Mouse (Mus musculus) hindbrain, embryonic 12.5 days (tissue): ENCODE measurements at regions not wholly inside any gene's neighbourhood (a gene's known extent, or its start where the extent isn't known, plus 50 kb on each side); places are given as distances from the start of the nearest gene placed in this dataset.
A peak's percentile ranks its signal among the peaks of the same experiment; 100 is the strongest.

Experiments
- ATAC-seq: fragments of 200-750 bp; cut with Nextera tagmentation; 2 replicates; pipeline ENCODE4 v1.8.0; 2017; ENCODE audit warnings: moderate TSS enrichment; ENCODE audit not compliant: low FRiP score
- H3K27ac ChIP-seq: fragments of 300-500 bp; sonication (generic); 2 replicates; pipeline ENCODE4 v1.5.1; 2016; ENCODE audit warnings: mild to moderate bottlenecking
- H3K27me3 ChIP-seq: fragments of 300-500 bp; sonication (generic); 2 replicates; pipeline ENCODE4 v1.6.1; 2016; ENCODE audit warnings: mild to moderate bottlenecking
- H3K36me3 ChIP-seq: fragments of 300-500 bp; sonication (generic); 2 replicates; pipeline ENCODE4 v1.6.1; 2016; ENCODE audit warnings: mild to moderate bottlenecking
- H3K4me1 ChIP-seq: fragments of 300-500 bp; sonication (generic); 2 replicates; pipeline ENCODE4 v1.6.1; 2016
- H3K4me2 ChIP-seq: fragments of 300-500 bp; sonication (generic); replicated peaks from 2 replicates; pipeline ENCODE4 v1.6.1; 2016; ENCODE audit warnings: mild to moderate bottlenecking
- H3K4me3 ChIP-seq: fragments of 300-500 bp; sonication (generic); 2 replicates; pipeline ENCODE4 v1.5.1; 2016; ENCODE audit warnings: mild to moderate bottlenecking
- H3K9ac ChIP-seq: fragments of 300-500 bp; sonication (generic); 2 replicates; pipeline ENCODE4 v1.6.1; 2016; ENCODE audit warnings: mild to moderate bottlenecking, moderate library complexity
- H3K9me3 ChIP-seq: fragments of 300-500 bp; sonication (generic); replicated peaks from 2 replicates; pipeline ENCODE4 v1.6.1; 2016; ENCODE audit warnings: mild to moderate bottlenecking
- WGBS: fragments of 180-500 bp; shearing (Covaris S2); methylation state at CpG from one replicate; pipeline ENCODE4 v1.1.7; 2016; 5-methylcytosine and 5-hydroxymethylcytosine counted together

DNA sequence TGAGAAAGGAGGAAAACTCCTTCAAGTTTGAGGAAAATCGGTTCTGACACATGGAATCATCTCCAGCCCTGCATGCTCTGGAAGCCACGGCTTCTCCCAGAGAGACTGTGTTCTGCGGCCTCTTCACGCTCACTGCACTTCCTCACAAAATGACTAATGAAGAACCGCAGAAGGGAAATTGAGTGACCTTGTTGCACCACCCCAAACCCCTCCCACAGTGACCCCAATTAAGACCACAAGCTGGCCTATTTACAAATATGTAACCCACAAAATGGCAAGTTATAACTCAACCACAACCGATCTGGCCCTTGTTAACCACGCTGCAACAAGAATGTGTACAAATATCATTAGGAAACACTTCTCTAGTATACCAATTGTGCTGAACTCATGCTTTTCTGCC, 194.2 kb downstream of the Tm2d1 start:
- no peak for ATAC-seq
- Histone ChIP-seq H3K27me3 (no peaks in the 10 kb centered on the region), H3K9ac (no peak overlapping the region), H3K4me3 (no peak overlapping the region), H3K9me3 (no peaks in the 10 kb centered on the region), H3K27ac (no peak overlapping the region), H3K4me2 (no peak overlapping the region), H3K4me1 (no peaks in the 10 kb centered on the region), H3K36me3 (no peaks in the 10 kb centered on the region)
- 79% methylated on average over 7 of the region's 7 CpGs for WGBS

DNA sequence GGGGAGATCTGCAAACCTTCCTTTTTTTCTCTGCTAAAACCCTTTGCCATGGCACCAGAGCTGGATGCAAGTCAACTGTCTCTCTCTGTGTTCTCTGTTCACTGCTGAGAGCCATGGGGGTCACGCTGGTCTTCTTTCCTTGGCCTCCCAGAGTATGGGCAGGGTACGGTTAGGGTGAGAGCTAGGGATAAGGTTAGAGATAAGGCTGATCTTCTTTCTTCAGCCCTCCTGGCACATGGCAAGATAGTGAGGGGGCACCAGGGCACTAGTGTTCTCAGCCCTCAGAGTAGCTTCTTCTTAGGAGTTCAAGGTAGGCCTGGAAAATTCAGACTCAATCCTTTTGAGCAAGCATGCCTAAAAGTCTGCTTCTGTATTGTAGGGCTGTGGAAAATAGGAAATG, 196.1 kb downstream of the Tm2d1 start:
- H3K9me3 ChIP-seq, result no peaks in the 10 kb centered on the region
- H3K4me1 ChIP-seq, result peaks cover 3% of the 10 kb centered on the region
- H3K4me3 ChIP-seq, result no peak overlapping the region
- no peak overlapping the region for H3K27ac ChIP-seq
- H3K9ac ChIP-seq, result no peak overlapping the region
- no peak for ATAC-seq
- no peak overlapping the region for H3K4me2 ChIP-seq
- H3K27me3 ChIP-seq, result no peaks in the 10 kb centered on the region
- 93% methylated on average over 2 of the region's 2 CpGs for WGBS
- H3K36me3 ChIP-seq, result no peaks in the 10 kb centered on the region

DNA sequence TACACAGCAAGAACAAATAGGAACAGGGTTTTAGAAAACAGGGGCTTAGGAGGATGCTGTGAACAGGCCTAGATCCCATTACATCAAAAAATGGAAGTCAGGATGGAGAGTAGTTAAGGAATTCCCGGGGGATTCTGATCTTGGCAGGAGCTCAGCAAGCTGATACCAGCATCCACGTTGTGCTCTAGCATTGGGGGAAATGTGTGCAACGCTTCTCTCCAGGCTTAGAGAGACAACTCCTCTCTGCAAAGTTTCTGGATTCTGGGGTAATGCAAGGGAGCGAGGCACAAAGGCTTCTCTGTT, 201.1 kb downstream of the Tm2d1 start:
- peak; percentile 61; the same call in 1 of the 2 replicates for ATAC-seq
- Histone ChIP-seq H3K4me2 (0 out of 2 replicates have a peak overlapping the region, but pooled peaks have one; percentile 6), H3K27me3 (no peaks in the 10 kb centered on the region), H3K9me3 (no peaks in the 10 kb centered on the region), H3K27ac (no peak overlapping the region), H3K36me3 (no peaks in the 10 kb centered on the region), H3K9ac (no peak overlapping the region), H3K4me1 (peaks cover 22% of the 10 kb centered on the region), H3K4me3 (no peak overlapping the region)
- 40% methylated on average over 4 of the region's 4 CpGs for WGBS

DNA sequence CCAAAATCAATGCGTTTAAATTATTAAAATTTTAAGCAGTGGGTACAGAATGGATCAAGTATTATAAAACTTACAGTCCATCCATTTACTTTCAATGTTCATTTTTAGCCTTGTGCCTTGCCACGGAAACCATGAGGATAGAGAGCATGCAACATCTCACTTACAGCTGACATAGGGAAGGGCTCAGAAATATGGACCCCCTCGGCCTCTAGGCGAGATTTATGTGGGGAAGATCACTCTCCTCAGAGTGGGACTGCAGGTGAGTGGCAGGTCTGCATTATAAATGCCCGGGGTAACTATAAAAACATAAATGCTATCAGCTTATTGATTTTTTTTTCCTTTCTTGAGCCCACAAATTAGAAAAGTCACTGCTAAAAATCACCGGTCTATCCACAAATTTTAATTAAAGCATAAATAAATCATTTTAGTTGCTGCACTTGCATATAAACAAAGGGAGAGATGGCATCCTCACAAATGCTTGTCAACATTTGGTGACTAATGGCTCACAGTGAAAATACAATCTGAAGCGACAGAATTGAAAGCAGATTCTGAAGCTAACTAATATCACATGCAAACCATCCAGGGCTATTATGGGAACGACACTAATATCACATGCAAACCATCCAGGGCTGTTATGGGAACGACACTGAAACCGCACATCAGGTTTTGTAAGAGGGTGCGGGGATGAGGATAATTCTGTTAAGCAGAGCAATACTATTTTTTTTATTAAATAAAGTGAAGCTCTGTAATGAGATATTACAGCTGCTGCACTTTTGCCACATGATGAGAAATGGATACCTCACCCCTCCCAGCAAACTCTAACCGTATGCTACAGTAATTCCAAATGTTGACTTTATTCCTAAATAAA, 201.7 kb downstream of the Tm2d1 start:
- WGBS, result 68% methylated on average over 12 of the region's 12 CpGs
- no peak overlapping the region for H3K27ac ChIP-seq
- H3K4me2 ChIP-seq, result no peak overlapping the region
- no peak overlapping the region for H3K9ac ChIP-seq
- no peaks in the 10 kb centered on the region for H3K36me3 ChIP-seq
- peaks cover 22% of the 10 kb centered on the region for H3K4me1 ChIP-seq
- H3K9me3 ChIP-seq, result no peaks in the 10 kb centered on the region
- H3K4me3 ChIP-seq, result no peak overlapping the region
- no peaks in the 10 kb centered on the region for H3K27me3 ChIP-seq
- 0 out of 2 replicates have a peak, but pooled peaks have one; percentile 8 for ATAC-seq

DNA sequence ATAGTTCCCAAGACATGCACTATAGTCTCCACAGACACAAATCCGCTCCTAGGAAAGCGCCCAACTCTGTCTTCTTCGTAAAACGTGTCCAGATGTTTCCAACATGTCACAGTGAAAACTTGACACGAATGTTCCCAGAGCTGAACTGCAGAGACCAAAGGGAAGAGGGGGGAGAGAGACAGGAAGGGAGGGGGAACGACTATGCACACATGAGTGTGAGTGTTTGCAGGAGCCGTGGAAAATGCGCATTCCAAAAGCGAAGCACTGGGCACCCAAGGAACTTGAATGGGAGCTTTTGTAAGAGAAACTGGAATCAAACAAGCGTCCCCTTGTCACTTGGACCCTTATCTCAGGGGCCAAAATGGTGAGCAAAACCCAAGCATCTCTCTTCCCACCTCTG, 202.8 kb downstream of the Tm2d1 start:
- Histone ChIP-seq H3K4me1 (peaks cover 22% of the 10 kb centered on the region), H3K4me3 (no peak overlapping the region), H3K4me2 (peak overlapping the region; percentile 6; the same call in 1 of the 2 replicates), H3K9me3 (no peaks in the 10 kb centered on the region), H3K27ac (no peak overlapping the region), H3K36me3 (no peaks in the 10 kb centered on the region), H3K27me3 (no peaks in the 10 kb centered on the region), H3K9ac (no peak overlapping the region)
- ATAC-seq, result no peak
- WGBS, result 36% methylated on average over 10 of the region's 10 CpGs
